Mouse (Mus musculus) thymus, postnatal 0 days (tissue): ENCODE results near the gene Rangap1. TPM values are rescaled to one million over a fixed set of nuclear protein-coding genes. Genes with fewer than 3 reads are reported as not detected.

ENCODE experiments used
- DNase-seq: peaks from one replicate; pipeline ENCODE4 v3.0.0-alpha.2; 2015; ENCODE audit warnings: low spot score
- polyA plus RNA-seq: library from polyadenylated mRNA; unstranded; fragments of >200 nt; fragmentation: Nextera tagmentation; extraction: Ambion mirVana; gene quantifications from 2 replicates; pipeline ENCODE4 v1.2.1, GENCODE M21; 2015

Rangap1 gene
- polyA plus RNA-seq, result 67.1 and 71.0 TPM in 2 replicates

DNA sequence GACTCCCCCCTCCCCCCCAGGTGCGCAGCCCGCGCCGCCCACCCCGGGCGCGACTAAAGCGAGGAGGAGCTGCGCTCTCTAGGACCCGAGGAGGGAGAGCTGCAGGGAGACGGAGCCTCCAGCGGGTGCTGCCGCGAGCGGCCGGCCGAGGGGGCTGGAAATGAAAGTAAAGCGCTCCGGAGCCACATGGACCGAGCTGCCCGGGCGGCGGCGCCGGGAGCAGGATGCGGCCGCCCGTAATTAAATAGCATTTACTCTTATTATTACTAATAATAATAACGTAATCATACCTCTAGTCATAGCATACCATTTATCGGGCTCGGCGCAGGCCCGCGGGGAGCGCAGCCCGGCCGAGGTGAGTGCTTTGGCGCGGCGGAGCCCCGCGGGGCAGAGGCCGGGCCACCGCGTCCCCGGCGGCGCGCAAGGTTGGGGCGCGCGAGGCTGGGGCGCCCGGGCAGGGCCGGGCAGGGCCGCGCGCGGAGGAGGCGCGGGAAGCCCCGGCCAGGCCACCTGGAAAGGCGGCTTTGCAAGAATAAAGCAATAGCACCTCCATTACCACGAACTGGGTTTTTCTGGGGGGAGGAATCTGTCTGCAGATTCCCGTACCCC is at the start of gene Rangap1, which contains the start of gene Zc3h7b:
Gene Rangap1 (minus strand): TSS at position 539 of the 609 bp plus-strand sequence.
Gene Zc3h7b (plus strand): TSS at position 66 of the 609 bp plus-strand sequence.
- DNase-seq, result peak; percentile 70

DNA sequence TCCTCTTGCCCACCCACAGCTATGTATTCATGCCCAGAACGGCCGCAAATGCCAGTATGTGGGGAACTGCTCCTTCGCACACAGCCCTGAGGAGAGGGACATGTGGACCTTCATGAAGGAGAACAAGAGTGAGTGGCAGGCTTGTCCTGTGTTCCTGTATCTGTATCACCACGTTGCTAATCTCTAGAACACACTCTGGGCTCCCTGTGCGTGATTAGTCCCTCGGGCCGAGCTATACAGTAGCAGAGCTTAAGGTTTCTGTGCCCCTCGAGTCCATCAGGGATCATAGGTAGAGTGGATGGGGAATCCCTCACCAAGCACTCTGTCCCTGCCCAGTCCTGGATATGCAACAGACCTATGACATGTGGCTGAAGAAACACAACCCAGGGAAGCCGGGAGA is 47.1 kb upstream of the Rangap1 start:
- no peak for DNase-seq

DNA sequence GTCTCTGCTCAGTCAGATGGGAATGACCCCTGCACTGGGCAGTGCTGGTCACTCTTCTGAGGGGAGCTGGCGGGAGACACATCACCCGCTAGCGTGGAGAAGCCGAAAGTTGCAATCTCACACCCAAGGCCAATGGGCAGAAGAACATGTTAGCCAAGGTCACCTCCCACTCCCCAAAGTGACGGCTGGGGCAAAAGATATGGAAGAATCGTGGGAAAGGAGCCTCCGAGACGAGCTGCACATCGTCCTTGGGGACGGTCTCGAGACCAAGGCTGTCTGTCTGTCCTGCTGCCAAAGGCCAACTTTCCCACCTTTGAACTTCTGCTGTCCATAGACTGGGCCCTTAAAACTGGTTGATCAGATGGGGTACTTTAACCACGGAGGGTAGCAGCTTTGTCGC is 42.2 kb upstream of the Rangap1 start:
- no peak for DNase-seq

DNA sequence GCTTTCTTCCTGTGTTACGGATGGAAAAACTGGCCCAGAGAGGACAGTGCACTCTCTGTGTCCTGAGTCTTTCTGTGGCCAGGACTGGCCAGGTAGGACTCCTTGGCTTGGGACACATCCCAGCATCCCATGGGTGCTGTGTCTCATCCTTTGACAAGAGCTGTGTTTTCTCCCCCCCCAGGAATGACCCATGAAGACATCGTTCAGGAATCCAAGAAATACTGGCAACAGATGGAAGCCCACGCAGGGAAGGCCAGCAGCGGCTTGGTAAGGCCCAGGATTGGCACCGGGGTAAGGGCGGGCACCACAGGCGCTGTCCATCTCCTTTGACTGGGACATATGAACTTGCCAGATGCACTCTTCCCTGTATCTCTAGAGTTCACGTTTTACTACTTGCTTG is 40.4 kb upstream of the Rangap1 start:
- no peak for DNase-seq

DNA sequence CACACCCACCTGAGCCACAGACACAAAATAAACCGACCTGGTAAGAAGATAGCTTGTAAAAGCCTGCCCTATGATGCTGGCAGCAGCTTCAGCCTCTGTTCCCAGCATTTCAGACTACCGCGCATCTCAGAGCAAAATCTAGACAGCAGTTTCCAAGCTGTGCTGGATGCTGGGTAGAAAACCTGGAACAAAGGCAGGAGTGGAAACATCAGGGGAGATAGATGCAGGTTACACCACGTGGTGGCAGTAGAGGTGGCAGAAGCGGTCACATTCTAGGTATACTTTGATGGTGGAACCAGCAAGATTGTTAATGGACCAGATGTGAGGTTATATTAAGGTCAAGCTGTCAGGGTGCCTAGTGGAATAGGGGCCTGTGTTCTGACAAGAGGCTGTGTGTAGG is 39.4 kb upstream of the Rangap1 start:
- no peak for DNase-seq

DNA sequence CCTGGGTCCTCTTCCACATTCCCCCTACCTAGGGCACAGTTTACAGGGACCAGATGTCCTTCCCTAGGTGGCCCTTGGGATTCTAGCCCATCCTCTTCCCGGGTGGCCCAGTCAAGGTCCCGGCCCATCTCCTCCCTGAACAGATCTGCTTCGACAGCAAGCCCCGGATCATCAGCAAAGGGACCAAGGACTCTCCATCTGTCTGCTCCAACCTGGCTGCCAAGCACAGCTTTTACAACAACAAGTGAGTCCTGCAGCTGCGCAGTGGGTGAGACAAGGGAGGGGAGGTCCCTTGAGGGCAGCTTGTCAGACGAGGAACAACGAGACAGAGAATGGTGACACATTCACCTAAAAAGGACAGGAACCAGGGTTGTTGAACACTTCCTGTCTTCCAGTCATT is 36.5 kb upstream of the Rangap1 start:
- no peak for DNase-seq

DNA sequence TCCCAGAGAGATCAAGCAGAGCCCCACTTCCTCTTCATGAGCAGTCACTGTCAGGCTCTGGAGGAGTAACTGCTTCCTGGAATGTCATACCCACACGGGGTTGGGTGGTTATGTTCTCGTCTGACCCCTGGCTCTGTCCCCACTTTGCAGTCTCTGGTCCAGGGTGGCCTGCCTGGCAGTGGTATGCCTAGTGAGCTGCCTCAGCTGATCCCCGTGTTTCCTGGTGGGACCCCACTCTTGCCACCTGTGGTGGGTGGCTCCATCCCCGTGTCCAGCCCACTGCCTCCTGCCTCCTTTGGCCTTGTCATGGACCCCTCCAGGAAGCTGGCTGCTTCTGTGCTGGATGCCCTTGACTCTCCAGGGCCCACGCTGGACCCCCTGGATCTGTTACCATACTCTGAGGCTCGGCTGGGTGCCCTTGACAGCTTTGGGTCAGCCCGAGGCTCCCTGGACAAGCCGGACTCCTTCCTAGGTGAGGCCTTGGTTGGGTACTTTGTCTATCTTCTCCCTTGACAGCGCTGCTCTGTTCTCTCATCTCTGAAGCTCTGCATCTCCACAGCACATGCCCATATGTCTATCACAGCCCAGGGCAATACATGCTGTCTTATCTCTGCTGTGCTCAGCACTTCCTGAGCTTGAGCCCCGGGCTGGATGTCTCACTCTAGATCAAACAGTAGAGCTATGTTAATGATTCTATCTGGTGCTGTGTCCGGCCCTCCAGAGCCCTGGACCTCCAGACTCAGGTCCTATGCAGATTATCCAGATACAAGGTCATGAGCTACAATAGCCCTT is 31.5 kb upstream of the Rangap1 start:
- DNase-seq, result no peak

DNA sequence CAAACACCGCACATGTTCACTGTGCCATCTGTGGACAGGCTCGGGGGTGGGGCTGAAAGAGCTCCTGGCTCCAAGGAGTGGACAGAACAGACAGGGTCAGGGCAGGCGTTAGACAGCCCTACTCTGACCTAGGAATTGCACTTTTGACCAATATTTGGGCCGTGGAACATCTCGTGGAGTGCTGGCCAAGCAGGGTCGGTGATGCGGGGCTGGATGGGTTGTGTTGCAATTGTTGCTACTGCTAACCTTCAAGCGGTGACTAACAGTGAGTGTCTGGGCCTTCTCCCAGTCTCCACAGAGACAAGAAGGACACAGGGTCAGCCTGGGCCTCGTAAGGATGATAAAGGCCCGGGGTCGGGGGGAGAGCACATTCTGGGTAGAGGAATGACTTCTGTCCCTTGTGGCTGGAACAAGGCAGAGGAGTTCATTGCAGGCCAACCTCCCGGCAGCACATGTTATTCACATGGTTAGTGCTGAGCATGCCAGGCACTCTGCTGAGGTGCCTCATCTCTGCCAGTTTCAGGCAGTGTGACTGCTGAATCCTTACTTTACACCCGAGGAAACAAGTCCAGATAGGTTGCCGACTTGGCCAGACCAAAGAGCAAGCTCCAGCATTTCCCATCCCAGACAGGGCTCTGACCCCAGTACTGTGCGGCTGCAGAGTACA is 29.3 kb upstream of the Rangap1 start:
- no peak for DNase-seq

DNA sequence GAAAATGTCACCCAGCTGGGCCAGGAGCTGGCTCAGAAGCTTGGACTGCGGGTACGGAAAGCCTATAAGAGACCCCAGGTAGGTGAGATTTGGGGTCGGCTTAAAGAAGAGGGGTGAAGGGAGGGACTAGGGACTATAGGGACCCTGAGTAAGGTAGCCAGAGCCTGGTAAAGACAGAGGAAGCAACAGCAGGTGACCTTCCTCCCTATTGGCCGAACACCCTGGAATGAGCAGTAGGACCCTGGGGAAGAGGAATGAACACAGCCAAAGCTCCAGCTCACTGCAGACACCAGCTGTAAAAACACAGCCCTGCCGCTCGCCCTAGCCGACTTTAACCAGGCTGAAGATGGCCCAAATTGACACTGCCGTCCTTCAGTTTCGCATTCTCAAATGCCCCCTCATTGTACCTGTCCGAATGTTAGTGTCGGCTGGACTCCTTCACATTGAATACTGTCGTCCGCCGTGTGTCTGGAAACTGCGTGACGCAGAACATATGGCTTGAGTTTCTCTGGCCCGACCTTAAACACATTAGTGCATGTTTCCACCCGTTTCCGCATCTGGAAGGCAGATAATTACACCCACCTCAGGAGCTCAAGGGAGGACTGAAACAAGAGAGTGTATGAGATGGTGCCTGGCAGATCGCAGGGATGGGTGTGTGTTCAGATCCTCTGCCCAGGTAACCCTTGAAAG is 27.2 kb upstream of the Rangap1 start:
- no peak for DNase-seq

DNA sequence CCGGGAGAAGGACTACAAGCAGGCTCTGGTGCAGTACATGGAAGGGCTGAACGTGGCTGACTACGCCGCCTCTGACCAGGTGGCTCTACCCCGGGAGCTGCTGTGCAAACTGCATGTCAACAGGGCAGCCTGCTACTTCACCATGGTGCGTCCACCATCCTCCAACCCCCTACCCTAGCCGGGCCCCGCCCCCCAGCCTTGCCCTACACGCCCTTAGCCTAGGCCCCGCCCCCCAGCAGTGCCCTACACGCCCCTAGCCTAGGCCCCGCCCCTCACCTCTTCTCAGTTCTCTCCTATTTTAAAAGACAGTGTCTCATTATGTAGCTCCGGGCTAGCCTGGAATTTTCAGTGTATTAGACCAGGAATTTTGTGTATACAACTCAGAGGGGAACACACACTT is 23.7 kb upstream of the Rangap1 start:
- no peak for DNase-seq

DNA sequence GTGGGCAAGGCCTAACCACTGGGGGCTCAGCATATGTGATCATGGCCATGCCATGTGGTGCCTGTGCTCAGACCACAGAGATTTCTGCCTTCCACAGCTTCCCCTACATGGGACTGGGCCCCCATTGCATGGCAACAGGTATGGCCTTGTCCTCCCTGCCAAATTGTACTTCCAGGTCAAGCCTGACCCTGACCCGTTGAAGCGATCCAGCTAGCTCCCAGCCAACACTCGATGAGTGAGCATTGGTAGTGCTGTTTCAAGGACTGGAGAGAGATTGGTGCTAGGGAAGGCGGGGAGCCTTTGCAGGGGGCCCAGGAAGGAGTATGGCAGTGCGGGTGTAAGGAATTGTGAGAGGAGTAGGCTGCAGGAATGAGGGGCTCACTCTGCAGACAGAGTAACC is 21.1 kb upstream of the Rangap1 start:
- DNase-seq, result no peak

DNA sequence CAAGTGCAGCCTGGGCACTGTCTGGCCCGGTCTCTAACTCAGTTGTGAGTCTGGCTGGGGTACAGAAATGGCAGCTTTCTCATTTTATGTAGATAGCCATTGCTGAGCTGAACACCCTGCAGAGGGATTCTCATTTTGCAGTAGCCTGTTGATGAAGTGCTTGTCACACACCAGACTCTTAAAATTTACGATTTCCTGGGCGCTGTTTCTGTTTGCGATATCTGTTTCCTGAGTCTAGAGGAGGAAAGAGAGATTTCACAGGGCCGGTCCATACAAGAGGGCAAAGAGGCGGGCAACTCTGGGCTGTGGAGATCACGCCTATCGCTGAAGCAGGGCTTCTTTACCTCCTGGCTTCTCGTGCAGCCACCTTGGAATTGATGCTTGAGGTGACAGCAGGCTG is 20.3 kb upstream of the Rangap1 start:
- DNase-seq, result no peak

DNA sequence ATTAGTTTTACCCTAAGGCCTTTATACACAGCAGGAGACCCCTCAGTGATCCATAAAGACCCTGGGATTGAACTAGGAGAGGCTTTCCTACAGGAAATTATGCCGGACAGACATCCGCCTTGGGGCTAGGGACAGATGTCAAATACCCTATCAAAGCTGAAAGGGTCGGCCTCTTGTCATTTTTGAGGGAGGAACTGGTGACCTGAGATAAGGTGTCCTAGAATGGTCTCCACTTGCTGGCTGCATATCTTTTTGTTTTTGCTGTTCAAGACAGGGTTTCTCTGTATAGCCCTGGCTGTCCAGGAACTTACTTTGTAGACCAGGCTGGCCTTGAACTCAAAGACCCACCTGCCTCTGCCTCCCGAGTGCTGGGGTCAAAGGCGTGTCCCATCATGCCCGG is 19.2 kb upstream of the Rangap1 start:
- no peak for DNase-seq

DNA sequence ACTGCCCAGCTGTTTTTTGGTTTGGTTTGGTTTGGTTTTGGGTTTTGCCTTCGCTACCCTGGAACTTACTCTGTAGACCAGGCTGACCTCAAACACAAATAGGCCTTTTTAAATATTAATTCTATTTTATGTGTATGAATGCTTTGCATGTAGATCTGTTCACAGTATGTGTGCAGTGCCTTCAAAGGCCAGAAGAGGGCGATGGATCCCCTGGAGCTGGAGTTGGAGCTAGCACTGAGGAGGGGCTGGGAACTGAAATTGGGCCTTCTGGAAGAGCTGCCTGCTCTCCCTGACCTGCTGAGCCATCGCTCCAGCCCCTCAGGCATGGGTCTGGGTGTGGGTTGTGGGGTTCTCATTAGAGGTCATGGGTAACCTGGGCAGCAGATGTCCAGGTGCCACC is 16.6 kb upstream of the Rangap1 start:
- no peak for DNase-seq

DNA sequence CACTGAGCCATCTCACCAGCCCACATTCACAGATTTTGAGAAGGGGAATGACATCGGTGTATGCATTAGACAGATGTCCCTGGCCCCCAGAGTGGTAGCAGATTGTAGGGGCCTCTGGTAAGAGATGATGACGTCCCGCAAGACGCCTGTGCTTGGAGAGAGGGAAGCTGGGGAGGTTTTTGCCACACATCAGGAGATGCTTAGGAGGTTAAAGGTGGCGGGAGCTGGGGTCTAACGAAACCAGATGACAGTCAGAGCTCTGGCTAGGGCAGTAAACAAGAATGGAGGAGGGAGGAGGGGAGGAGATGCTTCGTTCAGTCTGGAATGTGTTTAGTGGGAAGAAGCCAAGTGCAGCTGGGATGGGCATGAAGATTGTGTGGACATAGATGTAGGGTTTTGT is 16.1 kb upstream of the Rangap1 start:
- no peak for DNase-seq

DNA sequence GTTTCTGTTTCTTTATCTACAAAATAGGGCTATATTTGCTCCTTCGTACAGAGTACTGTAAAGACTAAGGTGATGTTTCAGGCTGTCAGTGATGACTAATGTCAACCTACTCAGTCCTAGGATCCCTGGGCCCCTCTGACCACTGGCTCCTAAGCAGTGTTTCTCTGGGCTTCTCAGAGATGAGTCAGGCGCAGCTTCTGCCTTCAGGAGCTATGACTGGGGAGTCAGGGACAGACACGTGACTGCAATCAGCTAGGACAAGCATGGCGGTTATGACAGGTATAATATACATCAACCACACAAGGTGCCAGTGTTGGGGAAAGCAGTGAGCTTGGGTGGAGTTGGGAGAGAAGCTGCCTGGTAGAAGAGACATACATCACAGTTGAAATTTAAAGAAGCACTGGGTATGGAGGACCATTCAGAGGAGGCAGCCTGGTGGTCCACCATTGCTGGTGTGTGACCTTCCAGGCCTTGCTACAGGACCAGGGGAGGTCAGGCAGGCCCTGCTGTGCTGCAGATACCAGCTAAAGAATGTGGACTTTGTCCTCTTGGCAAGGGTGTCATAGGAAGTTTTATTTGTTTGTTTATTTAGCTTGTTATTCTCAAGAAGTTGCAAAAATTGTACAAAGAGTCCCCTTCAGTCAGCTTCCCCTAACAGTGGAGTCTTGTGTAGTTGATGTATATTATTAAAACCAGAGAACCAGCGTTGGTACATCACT is 15.2 kb upstream of the Rangap1 start:
- no peak for DNase-seq

DNA sequence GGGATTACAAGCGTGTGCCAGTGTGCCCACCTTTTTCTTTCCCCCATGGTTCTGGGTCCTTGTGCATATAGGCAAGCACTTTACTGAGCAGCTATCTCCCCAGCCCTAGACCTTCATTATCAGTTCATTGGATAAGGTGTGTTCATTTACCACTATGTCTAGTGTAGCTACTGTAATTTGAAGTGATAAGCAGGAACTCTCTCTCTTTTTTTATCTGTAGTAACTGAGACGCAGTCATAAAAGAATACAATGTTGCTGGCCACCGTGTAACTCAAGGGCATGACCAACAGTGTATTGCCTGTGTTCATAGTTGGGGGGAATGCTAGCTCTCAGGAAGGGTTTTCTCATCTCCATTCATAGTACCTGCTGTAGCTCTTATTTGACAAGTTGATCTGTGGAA is 14.2 kb upstream of the Rangap1 start:
- no peak for DNase-seq

DNA sequence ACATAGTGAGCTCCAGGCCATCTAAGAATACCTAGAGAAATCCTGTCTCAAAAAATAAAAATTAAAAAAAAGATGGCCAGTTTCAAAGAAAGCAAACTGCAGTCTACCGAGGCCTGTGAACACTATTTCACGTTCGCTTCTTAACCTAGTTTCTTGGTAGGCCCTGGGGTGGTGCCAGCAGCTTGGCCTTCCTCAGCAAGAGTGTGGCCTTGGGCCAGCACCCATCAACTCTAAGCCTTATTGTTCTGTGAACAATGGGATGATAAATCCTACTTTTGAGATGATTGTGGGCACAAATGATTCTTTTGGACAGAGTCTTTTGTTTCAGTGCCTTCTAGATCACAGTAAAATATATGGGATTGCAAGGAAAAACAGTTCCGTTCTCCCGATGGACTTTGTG is 13.4 kb upstream of the Rangap1 start:
- DNase-seq, result no peak

DNA sequence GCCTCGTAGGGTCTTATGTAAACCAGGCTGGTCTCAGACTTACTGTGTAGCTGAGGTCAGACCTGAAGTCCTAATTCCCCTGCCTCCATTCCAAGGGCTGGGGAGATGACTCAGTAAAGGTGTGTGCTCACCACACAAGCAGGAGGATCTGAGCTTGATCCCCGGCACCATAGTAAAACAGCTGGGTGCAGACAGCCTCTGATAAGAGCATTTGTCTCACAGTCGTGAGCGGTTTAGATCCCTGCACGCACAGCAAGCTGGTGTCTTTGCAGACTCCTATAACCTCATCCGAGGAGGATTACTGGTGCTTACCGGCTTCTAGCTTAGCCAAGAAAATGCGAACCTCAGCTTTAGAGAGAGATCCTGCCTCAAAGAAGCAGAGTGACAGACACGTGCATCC is 8.3 kb upstream of the Rangap1 start:
- DNase-seq, result no peak

DNA sequence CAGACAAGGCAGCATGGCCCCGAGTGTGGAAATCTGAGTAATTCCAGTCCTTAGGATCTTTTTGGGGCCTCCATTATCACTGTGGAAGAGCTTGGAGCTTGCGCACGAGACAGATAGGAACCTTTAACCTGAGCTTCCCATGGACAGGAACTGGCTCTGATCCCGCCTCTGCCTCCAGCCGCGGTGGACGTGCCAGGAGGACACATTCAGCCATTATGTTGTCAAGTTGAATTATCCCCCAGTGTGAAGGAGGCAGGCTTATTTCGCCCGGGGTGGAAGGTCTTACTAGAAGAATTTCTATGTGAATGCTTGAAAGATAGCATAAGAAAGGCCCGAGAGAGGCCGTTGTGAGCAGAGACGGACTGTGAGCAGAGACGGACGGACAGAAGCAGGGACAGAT is 4.4 kb upstream of the Rangap1 start:
- no peak for DNase-seq

DNA sequence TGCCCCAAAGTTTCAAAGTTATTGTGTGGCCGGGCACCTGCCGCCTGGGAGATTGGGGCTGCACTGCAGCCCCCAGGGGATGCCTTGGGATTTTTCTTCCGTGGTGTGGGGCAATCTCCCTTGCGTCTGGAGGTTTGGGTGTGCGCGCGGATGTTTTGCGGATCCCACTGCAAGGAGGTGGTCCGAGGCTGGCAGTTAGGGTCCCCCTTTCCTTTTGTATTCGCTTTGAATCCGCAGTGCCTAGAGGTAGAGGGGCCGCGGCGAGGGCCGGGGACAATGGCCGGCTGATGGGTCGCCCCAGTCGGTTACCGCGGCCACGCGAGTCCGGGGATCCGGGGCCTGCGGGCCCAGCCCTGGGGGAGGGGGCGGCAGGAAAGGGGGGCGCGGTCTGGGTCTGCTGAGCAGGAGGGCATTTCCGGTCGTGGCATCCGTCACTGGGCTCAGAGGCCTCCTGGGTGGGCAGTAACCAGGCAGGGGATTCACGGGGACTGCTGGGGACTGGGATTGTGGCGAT is 328 bp upstream of the Rangap1 start:
- DNase-seq, result peak; percentile 76
